Mouse (Mus musculus) heart, postnatal 14 days (tissue): ENCODE results near the gene March6. TPM values are rescaled to one million over a fixed set of nuclear protein-coding genes. Genes with fewer than 3 reads are reported as not detected.
A peak's percentile ranks its signal among the peaks of the same experiment; 100 is the strongest.

Source experiments
- DNase-seq, 2 experiments: peaks; one replicate each; pipeline ENCODE4 v3.0.0; 2021 to 2022
- intact Hi-C: fragments of 180-260 bp; cut with DNase I; formaldehyde crosslinking; loops from one replicate; pipeline ENCODE4 v1.15.1; 2025
- long read RNA-seq, 2 experiments: library from polyadenylated mRNA; stranded (forward); transcript quantifications; one replicate each; pipeline ENCODE4 v2.0.0; 2021
- total RNA-seq, 2 experiments: library from RNA; stranded (reverse); gene quantifications; 2 replicates each; pipeline ENCODE4 v1.2.3; 2021

March6 gene
- 100 to 1,000 TPM; 106 to 108 TPM for total RNA-seq
- long read RNA-seq, experiment 1, full-length matches to known transcripts, result 23 of 31 reads
- long read RNA-seq, experiment 1, partial matches to known transcripts, result 5 of 31 reads
- long read RNA-seq, experiment 1, other reads (novel, unspliced or antisense), result 3 of 31 reads
- long read RNA-seq, experiment 2, full-length matches to known transcripts, result 15 of 24 reads
- long read RNA-seq, experiment 2, partial matches to known transcripts, result 7 of 24 reads
- long read RNA-seq, experiment 2, other reads (novel, unspliced or antisense), result 2 of 24 reads

- DNase-seq, result peak; percentile 91 to 94
Observed at GRCm38 (mm10) chr15:31530659-31531445, at the start of gene March6. Gene March6, minus strand, starts transcription at chr15:31531053.

GRCm38 (mm10) chr15:31576076-31576475, 45.2 kb upstream of the March6 start:
- no peak for DNase-seq
- intact Hi-C loops, result no loop called here

More at GRCm38 (mm10) chr15:31530659-31531445, at the start of gene March6:
- intact Hi-C loops, result loop anchor here (5.0 kb wide), 2 partner anchors 41 to 56 kb away; no protein-coding TSS in a partner anchor

GRCm38 (mm10) chr15:31573692-31574091, 42.8 kb upstream of the March6 start:
- intact Hi-C loops, result loop anchor here (5.0 kb wide), 1 partner anchor 41 kb away; the partner anchor contains the start of gene March6
- no peak for DNase-seq

GRCm38 (mm10) chr15:31573287-31573686, 42.4 kb upstream of the March6 start:
- intact Hi-C loops, result loop anchor here (5.0 kb wide), 1 partner anchor 41 kb away; the partner anchor contains the start of gene March6
- no peak for DNase-seq

GRCm38 (mm10) chr15:31571906-31572722, 41.3 kb upstream of the March6 start:
- intact Hi-C loops, result loop anchor here (5.0 kb wide), 1 partner anchor 40 kb away; the partner anchor contains the start of gene March6
- peak; percentile 22 to 42 for DNase-seq

GRCm38 (mm10) chr15:31570959-31571358, 40.1 kb upstream of the March6 start:
- intact Hi-C loops, result loop anchor here (5.0 kb wide), 1 partner anchor 39 kb away; the partner anchor contains the start of gene March6
- no peak for DNase-seq

- DNase-seq, result peak in 1 of 2 experiments; percentile 35
- intact Hi-C loops, result loop anchor here (5.0 kb wide), 1 partner anchor 37 kb away; the partner anchor contains the start of gene March6
Observed at GRCm38 (mm10) chr15:31569325-31570022, 38.6 kb upstream of the March6 start.

- intact Hi-C loops, result no loop called here
- peak; percentile 55 to 76 for DNase-seq
Observed at GRCm38 (mm10) chr15:31568581-31568996, 37.7 kb upstream of the March6 start.

GRCm38 (mm10) chr15:31567431-31567830, 36.6 kb upstream of the March6 start:
- intact Hi-C loops, result no loop called here
- DNase-seq, result no peak

- intact Hi-C loops, result no loop called here
- no peak for DNase-seq
Observed at GRCm38 (mm10) chr15:31565786-31566185, 34.9 kb upstream of the March6 start.

GRCm38 (mm10) chr15:31565184-31565583, 34.3 kb upstream of the March6 start, which contains the start of gene Cmbl:
Gene Cmbl, plus strand, starts transcription at chr15:31565389.
- DNase-seq, result no peak
- intact Hi-C loops, result no loop called here

- no peak for DNase-seq
- intact Hi-C loops, result no loop called here
Observed at GRCm38 (mm10) chr15:31563577-31564546, 33.0 kb upstream of the March6 start.

GRCm38 (mm10) chr15:31562847-31563246, 32.0 kb upstream of the March6 start:
- DNase-seq, result no peak
- intact Hi-C loops, result no loop called here

GRCm38 (mm10) chr15:31561976-31562375, 31.1 kb upstream of the March6 start:
- DNase-seq, result no peak
- intact Hi-C loops, result no loop called here

GRCm38 (mm10) chr15:31561390-31561789, 30.5 kb upstream of the March6 start:
- intact Hi-C loops, result no loop called here
- DNase-seq, result no peak

GRCm38 (mm10) chr15:31554855-31555254, 24.0 kb upstream of the March6 start:
- no peak for DNase-seq
- intact Hi-C loops, result no loop called here

- intact Hi-C loops, result no loop called here
- no peak for DNase-seq
Observed at GRCm38 (mm10) chr15:31550381-31550780, 19.5 kb upstream of the March6 start.

GRCm38 (mm10) chr15:31547421-31547820, 16.6 kb upstream of the March6 start:
- DNase-seq, result no peak
- intact Hi-C loops, result no loop called here
